Mouse (Mus musculus) gastrocnemius, adult 18-20 months (tissue): Measurements from ENCODE around the gene Olfr869. TPM values are rescaled to one million over a fixed set of nuclear protein-coding genes. Genes with fewer than 3 reads are reported as not detected.

Experiments
- DNase-seq: peaks from one replicate; pipeline ENCODE4 v3.0.0; 2021; ENCODE audit warnings: low spot score
- long read RNA-seq, 2 experiments: library from polyadenylated mRNA; stranded (forward); transcript quantifications; one replicate each; pipeline ENCODE4 v2.0.0; 2021
- total RNA-seq, 2 experiments: library from RNA; stranded (reverse); gene quantifications; 2 replicates each; pipeline ENCODE4 v1.2.3; 2021

Gene Olfr869
- not detected for total RNA-seq
- long read RNA-seq, experiment 1, result 0 reads
- long read RNA-seq, experiment 2, result 0 reads

DNA sequence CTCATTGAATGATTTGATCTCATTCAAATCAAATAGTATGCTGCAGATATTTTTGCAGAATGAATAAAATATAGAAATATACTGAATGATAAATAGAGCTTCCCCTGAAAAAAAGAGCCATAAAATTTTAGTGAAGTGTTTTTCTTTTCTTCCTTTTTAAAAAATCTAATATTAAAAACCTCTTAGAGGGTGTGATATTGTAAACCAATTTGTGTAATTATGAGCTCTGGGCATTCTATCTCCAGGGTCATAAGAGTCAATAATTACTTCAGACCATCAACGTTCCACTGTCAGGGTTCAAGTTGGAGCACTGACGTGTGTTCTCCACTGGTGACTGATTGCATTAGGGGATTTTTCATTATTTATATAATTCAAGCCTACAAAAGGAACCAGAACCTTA, at the start of gene Olfr869:
Gene Olfr869 (plus strand): TSS at position 301 of the 400 bp plus-strand sequence.
- no peak for DNase-seq

DNA sequence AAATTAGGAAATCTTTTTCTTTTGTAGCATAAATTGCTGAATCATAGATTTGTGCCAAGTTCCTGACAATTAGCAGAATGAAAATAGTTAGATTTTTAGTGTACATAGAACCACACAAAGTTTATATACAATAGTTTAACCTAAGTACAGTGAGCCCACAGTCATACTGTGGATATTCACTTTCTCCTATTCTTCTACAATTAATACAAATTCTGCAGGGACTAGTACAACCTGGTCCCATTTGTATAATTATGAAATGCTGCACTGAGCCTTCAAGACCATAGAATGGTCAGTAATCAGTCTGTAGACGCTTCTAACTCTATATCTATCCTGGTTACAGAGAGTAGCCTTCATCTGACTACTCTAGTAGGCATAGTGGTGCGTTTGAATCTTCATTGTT, 30.5 kb upstream of the Olfr869 start, which contains the start of gene Olfr868:
Gene Olfr868 (plus strand): TSS at position 301 of the 400 bp plus-strand sequence.
- DNase-seq, result no peak

DNA sequence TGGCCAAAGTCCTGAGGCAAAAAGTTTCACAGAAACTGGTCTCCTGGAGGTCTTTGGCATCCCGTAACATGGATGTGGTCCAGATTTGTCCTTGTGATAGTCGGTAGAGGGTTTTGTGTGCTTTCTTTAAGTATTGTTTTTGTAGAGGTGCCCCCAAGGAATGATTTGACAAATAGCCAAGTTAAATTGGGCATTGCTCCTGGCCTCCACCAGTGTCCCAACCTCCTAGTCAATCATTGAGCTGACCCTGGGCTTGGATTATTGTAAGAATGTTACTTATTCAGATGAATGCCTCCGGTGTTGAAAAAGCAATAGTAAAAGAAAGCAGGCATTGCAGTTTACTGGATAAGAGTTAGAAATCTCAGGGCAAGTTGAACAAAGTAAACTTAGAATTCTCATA, 20.9 kb downstream of the Olfr869 start:
- DNase-seq, result no peak

DNA sequence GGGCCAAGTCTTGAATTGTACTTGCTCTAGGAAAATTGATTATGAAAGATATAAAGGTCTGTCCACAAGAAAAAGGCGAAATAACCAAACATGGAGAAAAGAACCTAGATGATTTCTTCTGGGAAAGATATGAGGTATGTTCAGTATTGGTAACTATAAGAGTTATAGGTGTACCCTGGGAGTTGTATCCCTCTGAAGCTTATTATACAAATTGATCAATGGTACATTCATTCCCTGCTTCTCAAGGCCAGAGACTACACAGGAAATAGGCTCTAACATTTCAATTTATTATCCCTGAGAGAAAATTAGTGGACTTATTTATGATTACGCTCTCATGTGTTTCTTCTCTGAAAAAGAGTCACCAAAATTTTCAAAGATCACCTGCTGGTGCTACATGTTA, 45.1 kb downstream of the Olfr869 start, which contains the start of gene Olfr870:
Gene Olfr870 (minus strand): TSS at position 101 of the 400 bp plus-strand sequence.
- no peak for DNase-seq

DNA sequence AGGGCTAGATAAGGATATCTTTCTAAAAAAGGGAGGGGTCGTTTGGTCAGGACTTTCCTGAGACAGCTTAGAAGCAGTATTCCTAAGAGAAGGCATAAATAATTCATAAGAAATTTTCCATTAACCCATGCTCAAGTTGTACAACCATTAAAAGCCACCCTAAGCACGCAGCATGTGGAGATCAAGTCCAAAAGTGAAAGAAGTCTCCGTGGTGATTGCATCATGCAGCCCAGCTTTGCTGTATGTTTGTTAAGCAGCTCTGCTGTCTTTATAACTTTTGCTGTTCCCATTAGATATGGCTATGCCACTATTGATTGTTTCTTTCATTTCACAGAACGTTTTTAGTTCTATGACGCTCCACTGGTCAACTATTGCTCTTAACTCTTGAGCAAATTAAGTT, 50.7 kb downstream of the Olfr869 start:
- DNase-seq, result no peak

Other genes starting within 250 kb of the Olfr869 start
- not detected for gene Olfr862, start 241.0 kb upstream of the Olfr869 start, total RNA-seq
- not detected for gene Olfr77, start 212.1 kb upstream of the Olfr869 start, total RNA-seq
- not detected for gene Olfr866, start 101.0 kb upstream of the Olfr869 start, total RNA-seq
- gene Olfr867, start 71.4 kb upstream of the Olfr869 start, total RNA-seq, result not detected
- gene Olfr868, start 30.4 kb upstream of the Olfr869 start, total RNA-seq, result not detected
- gene Olfr870, start 45.0 kb downstream of the Olfr869 start, total RNA-seq, result not detected
- gene Olfr871, start 83.2 kb downstream of the Olfr869 start, total RNA-seq, result not detected
- not detected for gene Olfr872, start 108.1 kb downstream of the Olfr869 start, total RNA-seq
- gene Olfr39, start 153.3 kb downstream of the Olfr869 start, total RNA-seq, result not detected
- gene Olfr873, start 169.5 kb downstream of the Olfr869 start, total RNA-seq, result not detected
- not detected for gene Olfr18, start 207.1 kb downstream of the Olfr869 start, total RNA-seq